Mouse (Mus musculus): ENCODE results near the gene Gstp3.

GRCm38 (mm10) chr19:4057389-4057788 is 2.0 kb downstream of the Gstp3 start:
- TF ChIP-seq CTCF (IDR thresholded peaks at IDR 0.05; ENCODE audit: low read depth) (no peak), EP300 (IDR thresholded peaks at IDR 0.05; ENCODE audit: low read depth) (no peak)
